Comparison of ENCODE assay signal across 19 mouse cellular contexts in genomic region chr14:26510545-26510944, GRCm38 (mm10).
"Had no signal": no experiment of that assay in that cellular context is flagged by ENCODE, and none has a peak within 500 bp of the region (broad histone marks: within the 10 kb centered on the region; RNA-seq: fewer than 3 reads in every experiment).

No protein-coding gene starts in this region.

- DNase-seq: kidney, postnatal 14 days; kidney, postnatal 4 days; left cerebral cortex, postnatal 4 days; liver, postnatal 0 days; lung, embryonic 14.5 days; retina, postnatal 1 day; right cerebral cortex, postnatal 25 days; thymus, adult 2 months; thymus, postnatal 14 days; thymus, postnatal 4 days had no signal

- ATAC-seq: liver, postnatal 0 days; lung, postnatal 0 days; midbrain, embryonic 15.5 days had no signal

- H3K36me3 ChIP-seq: limb, embryonic 12.5 days; midbrain, embryonic 12.5 days; midbrain, embryonic 15.5 days; neural tube, embryonic 13.5 days had no signal

- H3K27ac ChIP-seq: limb, embryonic 12.5 days; limb, embryonic 15.5 days; liver, embryonic 14.5 days; macrophage; midbrain, embryonic 12.5 days; midbrain, embryonic 15.5 days; neural tube, embryonic 13.5 days had no signal

- H3K9ac ChIP-seq: limb, embryonic 12.5 days; limb, embryonic 15.5 days; liver, embryonic 14.5 days; liver, postnatal 0 days; lung, embryonic 14.5 days; midbrain, embryonic 12.5 days; midbrain, embryonic 15.5 days; neural tube, embryonic 13.5 days had no signal

- H3K9me3 ChIP-seq: limb, embryonic 12.5 days; limb, embryonic 15.5 days; midbrain, embryonic 12.5 days; midbrain, embryonic 15.5 days; neural tube, embryonic 13.5 days had no signal

- H3K4me2 ChIP-seq: limb, embryonic 12.5 days; limb, embryonic 15.5 days; liver, embryonic 11.5 days; lung, embryonic 14.5 days; midbrain, embryonic 12.5 days; midbrain, embryonic 15.5 days; neural tube, embryonic 13.5 days had no signal

- H3K27me3 ChIP-seq: limb, embryonic 12.5 days; limb, embryonic 15.5 days; midbrain, embryonic 12.5 days; midbrain, embryonic 15.5 days; neural tube, embryonic 13.5 days had no signal

- H3K4me3 ChIP-seq: limb, embryonic 12.5 days; limb, embryonic 15.5 days; midbrain, embryonic 12.5 days; midbrain, embryonic 15.5 days; neural tube, embryonic 13.5 days had no signal
